Mouse (Mus musculus) lung, postnatal 0 days (tissue): Measurements from ENCODE around the gene A030003K21Rik. TPM values are rescaled to one million over a fixed set of nuclear protein-coding genes. Genes with fewer than 3 reads are reported as not detected.

ENCODE experiments used
- ATAC-seq: fragments of 200-750 bp; cut with Nextera tagmentation; 2 replicates; pipeline ENCODE4 v1.8.0; 2017; ENCODE audit warnings: moderate library complexity
- DNase-seq: peaks from one replicate; pipeline ENCODE4 v3.0.0-alpha.2; 2016; ENCODE audit warnings: low spot score
- H3K27ac ChIP-seq: fragments of 300-500 bp; sonication (generic); 2 replicates; pipeline ENCODE4 v1.5.1; 2014; ENCODE audit warnings: antibody characterized with exemption, mild to moderate bottlenecking, low read length, mixed read lengths
- H3K27me3 ChIP-seq: fragments of 300-500 bp; sonication (generic); replicated peaks from 2 replicates; pipeline ENCODE4 v1.6.1; 2014; ENCODE audit warnings: low read length, mixed read lengths; ENCODE audit not compliant: insufficient read depth
- H3K36me3 ChIP-seq: fragments of 300-500 bp; sonication (generic); 2 replicates; pipeline ENCODE4 v1.6.1; 2014; ENCODE audit warnings: low read length, mixed read lengths; ENCODE audit not compliant: insufficient read depth
- H3K4me1 ChIP-seq: fragments of 300-500 bp; sonication (generic); 2 replicates; pipeline ENCODE4 v1.6.1; 2014; ENCODE audit warnings: antibody characterized with exemption, low read depth, low read length, mixed read lengths; ENCODE audit not compliant: insufficient read depth
- H3K4me2 ChIP-seq: fragments of 300-500 bp; sonication (generic); replicated peaks from 2 replicates; pipeline ENCODE4 v1.6.1; 2014; ENCODE audit warnings: low read depth, mild to moderate bottlenecking, low read length, moderate library complexity, mixed read lengths
- H3K4me3 ChIP-seq: fragments of 300-500 bp; sonication (generic); 2 replicates; pipeline ENCODE4 v1.5.1; 2014; ENCODE audit warnings: low read depth, low read length
- H3K9ac ChIP-seq: fragments of 300-500 bp; sonication (generic); replicated peaks from 2 replicates; pipeline ENCODE4 v1.6.1; 2014; ENCODE audit warnings: low read depth, mild to moderate bottlenecking
- H3K9me3 ChIP-seq: fragments of 300-500 bp; sonication (generic); 2 replicates; pipeline ENCODE4 v1.6.1; 2016; ENCODE audit warnings: low read length, mixed read lengths
- CTCF ChIP-seq: IDR thresholded peaks from 2 replicates; pipeline ENCODE4 v1.5.1; 2016; ENCODE audit warnings: antibody characterized with exemption, mild to moderate bottlenecking
- EP300 ChIP-seq: IDR thresholded peaks from 2 replicates; pipeline ENCODE4 v1.6.1; 2016; ENCODE audit warnings: antibody characterized with exemption, mild to moderate bottlenecking, control low read depth
- WGBS: fragments of 180-500 bp; shearing (Covaris S2); extraction: QIAGEN DNeasy Blood & Tissue Kit; methylation state at CpG from one replicate; pipeline ENCODE4 v1.1.7; 2014; 5-methylcytosine and 5-hydroxymethylcytosine counted together
- polyA plus RNA-seq: library from polyadenylated mRNA; unstranded; fragments of >200 nt; fragmentation: Nextera tagmentation; extraction: Ambion mirVana; gene quantifications from 2 replicates; pipeline ENCODE4 v1.2.1, GENCODE M21; 2015

A030003K21Rik gene
- polyA plus RNA-seq, 1 experiment from 2014 or later: not detected

DNA sequence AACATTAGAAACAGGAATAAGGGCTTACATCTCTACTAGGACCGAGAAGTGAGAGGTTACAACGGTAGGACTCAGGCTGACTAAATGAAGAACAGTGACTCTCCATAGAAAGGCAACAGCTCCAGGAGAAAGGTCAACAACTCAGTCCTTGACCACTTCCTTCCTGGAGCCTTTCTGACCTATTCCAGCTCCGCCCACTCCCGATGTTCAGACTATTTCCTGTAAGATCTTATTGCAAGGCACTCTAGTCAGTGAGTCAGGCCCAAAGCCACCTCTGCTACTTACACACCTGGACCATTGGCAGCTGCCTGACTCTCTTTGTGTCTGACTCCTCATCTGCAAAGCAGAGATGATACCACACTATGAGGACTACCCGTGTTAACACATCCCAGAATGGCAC is 32.6 kb upstream of the A030003K21Rik start:
- Histone ChIP-seq H3K4me3 (no peak overlapping the region), H3K4me2 (no peak overlapping the region), H3K36me3 (no peaks in the 10 kb centered on the region), H3K27me3 (no peaks in the 10 kb centered on the region), H3K9ac (no peak overlapping the region), H3K27ac (0 out of 2 replicates have a peak overlapping the region, but pooled peaks have one; percentile 52), H3K4me1 (peaks cover 5% of the 10 kb centered on the region; the same call in 1 of the 2 replicates), H3K9me3 (no peaks in the 10 kb centered on the region)
- DNase-seq (peak; percentile 55), ATAC-seq (no peak)
- 54% methylated on average over 5 of the region's 5 CpGs for WGBS
- TF ChIP-seq CTCF: no peak
- peak; percentile 59 for TF ChIP-seq EP300

- no peak overlapping the region for H3K4me2 ChIP-seq
- no peaks in the 10 kb centered on the region for H3K36me3 ChIP-seq
- H3K4me3 ChIP-seq: no peak overlapping the region
- peaks cover 5% of the 10 kb centered on the region; the same call in 1 of the 2 replicates for H3K4me1 ChIP-seq
- WGBS: 62% methylated on average over 9 of the region's 9 CpGs
- no peaks in the 10 kb centered on the region for H3K27me3 ChIP-seq
- H3K9me3 ChIP-seq: no peaks in the 10 kb centered on the region
- peak overlapping the region; percentile 60 for H3K27ac ChIP-seq
- peak; percentile 92 for ATAC-seq
- no peak overlapping the region for H3K9ac ChIP-seq
- TF ChIP-seq CTCF (no peak), EP300 (peak; percentile 96)
- DNase-seq: peak; percentile 68
Observed at GRCm38 (mm10) chr1:82974342-82974741, 31.2 kb upstream of the A030003K21Rik start.

DNA sequence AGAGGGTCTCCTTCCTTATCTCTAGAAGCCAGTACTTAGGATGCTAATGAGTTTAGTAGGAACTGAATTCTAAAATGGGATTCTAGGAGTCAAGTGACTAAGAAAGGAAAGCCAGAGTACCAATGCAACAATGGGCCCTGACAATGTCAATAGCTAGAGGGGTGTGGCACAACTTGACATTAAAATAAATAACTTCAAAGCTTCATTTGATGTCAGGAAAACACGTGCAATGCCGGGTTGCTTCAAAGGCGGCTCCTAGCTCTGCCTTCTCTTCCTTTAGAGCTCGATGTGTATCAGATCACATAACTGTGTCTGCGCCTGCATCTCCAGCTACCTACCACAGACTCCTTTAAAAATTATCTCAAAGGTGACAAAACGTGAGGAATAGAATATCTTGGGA is 30.7 kb upstream of the A030003K21Rik start:
- 31% methylated on average over 6 of the region's 6 CpGs for WGBS
- Histone ChIP-seq H3K4me2 (no peak overlapping the region), H3K27me3 (no peaks in the 10 kb centered on the region), H3K4me1 (peaks cover 5% of the 10 kb centered on the region; the same call in 1 of the 2 replicates), H3K9me3 (no peaks in the 10 kb centered on the region), H3K9ac (no peak overlapping the region), H3K4me3 (no peak overlapping the region), H3K36me3 (no peaks in the 10 kb centered on the region), H3K27ac (peak overlapping the region; percentile 60)
- DNase-seq: peak; percentile 63
- peak; percentile 71 for ATAC-seq
- no peak for TF ChIP-seq CTCF
- no peak for TF ChIP-seq EP300

- Histone ChIP-seq H3K4me2 (no peak overlapping the region), H3K9ac (no peak overlapping the region), H3K27ac (peak overlapping the region; percentile 47), H3K4me3 (no peak overlapping the region), H3K27me3 (no peaks in the 10 kb centered on the region), H3K9me3 (no peaks in the 10 kb centered on the region), H3K36me3 (no peaks in the 10 kb centered on the region), H3K4me1 (peaks cover 5% of the 10 kb centered on the region; the same call in 1 of the 2 replicates)
- ATAC-seq: no peak
- DNase-seq: peak; percentile 15
- TF ChIP-seq EP300: no peak
- 62% methylated on average over 1 of the region's 1 CpGs for WGBS
Observed at GRCm38 (mm10) chr1:82973244-82973643, 30.1 kb upstream of the A030003K21Rik start.

DNA sequence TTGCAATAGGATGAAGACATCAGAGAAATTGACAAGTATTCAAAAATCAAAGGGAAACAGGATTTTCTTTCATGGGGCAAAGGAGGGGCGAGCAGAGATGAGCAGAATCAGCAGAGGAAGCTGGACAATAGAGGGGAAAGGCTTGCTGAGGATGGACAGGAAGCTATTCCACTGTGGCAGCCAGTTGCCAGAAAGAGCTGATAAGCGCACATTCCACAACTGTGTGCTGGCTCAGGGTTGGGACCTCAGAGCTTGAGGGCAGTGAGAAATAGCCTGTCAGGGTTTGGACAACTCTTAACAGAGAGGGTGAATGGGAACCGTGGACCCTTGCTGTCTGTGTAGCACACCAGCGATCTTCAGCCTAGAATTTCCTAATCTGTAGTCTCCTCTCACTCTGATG is 28.9 kb upstream of the A030003K21Rik start:
- no peaks in the 10 kb centered on the region for H3K9me3 ChIP-seq
- H3K4me3 ChIP-seq: no peak overlapping the region
- DNase-seq (peak; percentile 76), ATAC-seq (peak; percentile 68)
- H3K9ac ChIP-seq: no peak overlapping the region
- no peaks in the 10 kb centered on the region for H3K27me3 ChIP-seq
- 10% methylated on average over 4 of the region's 4 CpGs for WGBS
- H3K4me2 ChIP-seq: no peak overlapping the region
- peaks cover 5% of the 10 kb centered on the region; the same call in 1 of the 2 replicates for H3K4me1 ChIP-seq
- H3K36me3 ChIP-seq: no peaks in the 10 kb centered on the region
- TF ChIP-seq CTCF: no peak
- peak; percentile 77 for TF ChIP-seq EP300
- H3K27ac ChIP-seq: peak overlapping the region; percentile 60

GRCm38 (mm10) chr1:82966413-82966812 is 23.2 kb upstream of the A030003K21Rik start:
- ATAC-seq: no peak
- no peak overlapping the region for H3K4me2 ChIP-seq

More at GRCm38 (mm10) chr1:82966413-82966812, 23.2 kb upstream of the A030003K21Rik start:
- no peaks in the 10 kb centered on the region for H3K4me1 ChIP-seq
- H3K4me3 ChIP-seq: no peak overlapping the region
- no peaks in the 10 kb centered on the region for H3K27me3 ChIP-seq
- H3K27ac ChIP-seq: no peak overlapping the region
- no peaks in the 10 kb centered on the region for H3K9me3 ChIP-seq
- TF ChIP-seq CTCF (no peak), EP300 (no peak)
- WGBS: 62% methylated on average over 3 of the region's 3 CpGs
- no peak overlapping the region for H3K9ac ChIP-seq
- no peak for DNase-seq
- H3K36me3 ChIP-seq: no peaks in the 10 kb centered on the region
